Mouse (Mus musculus) kidney, embryonic 16.5 days (tissue): Measurements from ENCODE around the gene Tenm2. TPM values are rescaled to one million over a fixed set of nuclear protein-coding genes. Genes with fewer than 3 reads are reported as not detected.

Experiments
- ATAC-seq: fragments of 200-750 bp; cut with Nextera tagmentation; 2 replicates; pipeline ENCODE4 v1.8.0; 2017; ENCODE audit warnings: moderate TSS enrichment; ENCODE audit not compliant: low FRiP score, low TSS enrichment
- H3K27ac ChIP-seq: fragments of 300-500 bp; sonication (generic); 2 replicates; pipeline ENCODE4 v1.5.1; 2014; ENCODE audit warnings: low read length
- H3K27me3 ChIP-seq: fragments of 300-500 bp; sonication (generic); 2 replicates; pipeline ENCODE4 v1.6.1; 2014; ENCODE audit warnings: low read length, control low read depth, mixed read lengths; ENCODE audit not compliant: insufficient read depth
- H3K36me3 ChIP-seq: fragments of 300-500 bp; sonication (generic); 2 replicates; pipeline ENCODE4 v1.6.1; 2014; ENCODE audit warnings: low read length, control low read depth, mixed read lengths; ENCODE audit not compliant: insufficient read depth
- H3K4me1 ChIP-seq: fragments of 300-500 bp; sonication (generic); 2 replicates; pipeline ENCODE4 v1.6.1; 2014; ENCODE audit warnings: low read length, control low read depth, mixed read lengths; ENCODE audit not compliant: insufficient read depth
- H3K4me2 ChIP-seq: fragments of 300-500 bp; sonication (generic); replicated peaks from 2 replicates; pipeline ENCODE4 v1.6.1; 2014; ENCODE audit warnings: low read depth, low read length
- H3K4me3 ChIP-seq: fragments of 300-500 bp; sonication (generic); 2 replicates; pipeline ENCODE4 v1.5.1; 2014; ENCODE audit warnings: mild to moderate bottlenecking, low read length
- H3K9ac ChIP-seq: fragments of 300-500 bp; sonication (generic); replicated peaks from 2 replicates; pipeline ENCODE4 v1.6.1; 2014; ENCODE audit warnings: low read length
- H3K9me3 ChIP-seq: fragments of 300-500 bp; sonication (generic); 2 replicates; pipeline ENCODE4 v1.6.1; 2016; ENCODE audit warnings: low read length, control low read depth
- WGBS: fragments of 180-500 bp; shearing (Covaris S2); extraction: QIAGEN DNeasy Blood & Tissue Kit; methylation state at CpG from one replicate; pipeline ENCODE4 v1.1.7; 2014; 5-methylcytosine and 5-hydroxymethylcytosine counted together
- polyA plus RNA-seq: library from polyadenylated mRNA; unstranded; fragments of >200 nt; fragmentation: Nextera tagmentation; extraction: Ambion mirVana; gene quantifications from 2 replicates; pipeline ENCODE4 v1.2.1, GENCODE M21; 2015

Gene Tenm2
- polyA plus RNA-seq, 1 experiment from 2014 or later, result 0.76 TPM

DNA sequence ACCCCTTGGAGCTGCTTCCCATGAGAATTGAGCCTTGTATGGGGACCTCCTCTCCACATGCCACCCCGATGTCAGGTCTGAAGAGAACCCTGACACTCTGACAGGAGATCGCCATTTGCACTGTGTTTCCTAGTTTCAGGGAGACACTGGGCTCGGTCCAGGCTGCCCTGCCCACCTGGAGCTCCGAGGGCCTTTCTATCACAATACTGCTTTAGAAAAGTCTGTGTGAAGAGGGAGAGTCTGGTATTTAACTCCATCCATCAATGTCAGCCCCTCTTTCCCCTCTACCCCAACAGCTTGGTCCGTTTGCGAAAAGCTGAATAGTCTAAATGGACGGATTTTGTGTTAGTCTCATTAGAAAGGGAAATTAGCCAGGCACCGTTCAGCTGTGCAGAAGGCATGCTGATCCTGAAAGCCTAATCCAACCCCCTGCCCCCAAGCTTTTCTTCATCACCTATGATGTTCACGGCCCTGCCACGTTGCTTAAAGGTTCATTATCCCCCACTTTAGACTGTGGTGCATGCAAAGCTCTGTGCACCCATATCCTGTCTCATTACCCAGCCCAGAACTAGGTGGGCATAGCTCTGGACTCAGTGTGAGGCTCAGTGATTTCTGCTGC is 538.6 kb downstream of the Tenm2 start:
- Histone ChIP-seq H3K27me3 (no peaks in the 10 kb centered on the region), H3K36me3 (no peaks in the 10 kb centered on the region), H3K27ac (no peak overlapping the region), H3K9me3 (no peaks in the 10 kb centered on the region), H3K4me1 (no peaks in the 10 kb centered on the region), H3K9ac (no peak overlapping the region), H3K4me2 (no peak overlapping the region), H3K4me3 (no peak overlapping the region)
- ATAC-seq, result no peak
- WGBS, result 57% methylated on average over 10 of the region's 10 CpGs

- Histone ChIP-seq H3K27me3 (no peaks in the 10 kb centered on the region), H3K4me3 (no peak overlapping the region), H3K36me3 (no peaks in the 10 kb centered on the region), H3K4me2 (no peak overlapping the region), H3K27ac (no peak overlapping the region), H3K9me3 (no peaks in the 10 kb centered on the region), H3K9ac (no peak overlapping the region), H3K4me1 (no peaks in the 10 kb centered on the region)
- ATAC-seq, result no peak
- WGBS, result 76% methylated on average over 8 of the region's 8 CpGs
These were observed 541.0 kb downstream of the Tenm2 start for GRCm38 (mm10) chr11:36694810-36695209.

DNA sequence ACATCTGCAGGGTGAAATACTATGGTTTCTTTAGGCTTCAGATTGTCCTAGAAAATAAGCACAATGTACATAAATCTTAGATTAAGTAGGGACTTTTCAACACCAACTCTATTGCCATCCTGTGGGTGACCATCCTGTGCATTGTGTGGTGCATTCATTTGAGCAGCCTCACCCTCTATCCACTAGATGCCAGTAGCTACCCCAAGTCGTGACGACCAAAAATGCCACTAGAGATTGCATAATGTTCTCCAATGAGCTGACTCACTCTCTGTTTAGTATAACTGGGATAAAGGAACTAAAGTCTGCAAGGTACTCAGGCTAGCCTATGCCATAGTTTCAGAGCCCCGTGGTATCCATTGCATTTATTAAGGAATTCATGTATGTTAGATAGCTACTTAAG is 543.1 kb downstream of the Tenm2 start:
- 77% methylated on average over 3 of the region's 3 CpGs for WGBS
- no peak for ATAC-seq
- Histone ChIP-seq H3K9me3 (no peaks in the 10 kb centered on the region), H3K27me3 (no peaks in the 10 kb centered on the region), H3K27ac (no peak overlapping the region), H3K4me1 (no peaks in the 10 kb centered on the region), H3K36me3 (no peaks in the 10 kb centered on the region), H3K9ac (no peak overlapping the region), H3K4me2 (no peak overlapping the region), H3K4me3 (no peak overlapping the region)

DNA sequence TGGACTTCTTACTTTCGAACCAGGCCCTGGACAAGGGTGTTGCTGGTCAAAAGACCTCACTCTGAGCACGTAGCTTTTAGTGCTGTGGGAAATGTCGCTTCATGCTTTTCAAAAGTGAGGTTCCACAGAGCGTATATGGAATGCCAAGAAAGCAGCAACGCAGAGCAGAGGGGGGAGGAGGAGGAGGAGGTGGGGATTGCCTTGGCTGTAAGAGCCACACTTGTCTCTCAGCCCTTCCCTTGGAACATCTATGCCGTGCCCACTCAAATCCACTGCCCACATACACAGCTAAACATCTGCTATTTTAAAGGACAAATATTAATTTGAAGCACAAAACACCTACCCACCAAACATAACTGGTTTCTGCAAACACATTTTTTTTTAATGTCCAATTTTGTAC is 544.9 kb downstream of the Tenm2 start:
- H3K9ac ChIP-seq, result no peak overlapping the region
- H3K36me3 ChIP-seq, result no peaks in the 10 kb centered on the region
- no peak overlapping the region for H3K27ac ChIP-seq
- no peak overlapping the region for H3K4me3 ChIP-seq
- no peak for ATAC-seq
- H3K4me2 ChIP-seq, result no peak overlapping the region
- 70% methylated on average over 6 of the region's 6 CpGs for WGBS
- no peaks in the 10 kb centered on the region for H3K4me1 ChIP-seq
- no peaks in the 10 kb centered on the region for H3K9me3 ChIP-seq
- H3K27me3 ChIP-seq, result no peaks in the 10 kb centered on the region

DNA sequence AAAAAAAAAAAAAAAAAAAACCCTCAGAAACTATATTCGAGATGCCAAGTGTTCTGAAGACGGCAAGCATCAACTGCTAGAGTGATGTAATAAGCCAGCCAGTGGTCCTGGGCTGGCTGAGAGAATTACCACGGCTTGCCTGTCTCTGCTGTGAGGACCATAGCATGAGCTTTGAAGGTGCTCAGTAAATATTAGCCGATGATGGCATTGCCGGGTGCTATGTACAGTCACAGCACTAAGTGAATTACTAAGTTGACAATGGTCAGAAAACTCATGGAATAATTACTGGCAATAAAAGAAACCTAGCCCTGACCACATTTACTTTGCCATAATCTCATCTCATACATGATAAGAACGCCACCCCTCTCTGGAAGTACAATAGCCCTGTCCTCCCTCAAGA is 549.5 kb downstream of the Tenm2 start:
- Histone ChIP-seq H3K27ac (no peak overlapping the region), H3K9me3 (no peaks in the 10 kb centered on the region), H3K4me1 (no peaks in the 10 kb centered on the region), H3K27me3 (no peaks in the 10 kb centered on the region), H3K36me3 (no peaks in the 10 kb centered on the region), H3K9ac (no peak overlapping the region), H3K4me2 (no peak overlapping the region), H3K4me3 (no peak overlapping the region)
- 85% methylated on average over 6 of the region's 6 CpGs for WGBS
- ATAC-seq, result no peak

GRCm38 (mm10) chr11:36679361-36679760 is 556.4 kb downstream of the Tenm2 start:
- no peaks in the 10 kb centered on the region for H3K36me3 ChIP-seq
- H3K4me2 ChIP-seq, result no peak overlapping the region
- no peak overlapping the region for H3K4me3 ChIP-seq
- no peak overlapping the region for H3K27ac ChIP-seq
- H3K27me3 ChIP-seq, result peaks cover 11% of the 10 kb centered on the region; the same call in 1 of the 2 replicates
- no peak overlapping the region for H3K9ac ChIP-seq
- no peaks in the 10 kb centered on the region for H3K4me1 ChIP-seq
- H3K9me3 ChIP-seq, result no peaks in the 10 kb centered on the region
- no peak for ATAC-seq
- WGBS, result 93% methylated on average over 2 of the region's 2 CpGs

- H3K9ac ChIP-seq, result no peak overlapping the region
- WGBS, result 44% methylated on average over 2 of the region's 2 CpGs
- H3K4me1 ChIP-seq, result no peaks in the 10 kb centered on the region
- no peak overlapping the region; the same call in 1 of the 2 replicates for H3K4me3 ChIP-seq
- no peak for ATAC-seq
- no peak overlapping the region for H3K27ac ChIP-seq
- no peaks in the 10 kb centered on the region for H3K36me3 ChIP-seq
- H3K4me2 ChIP-seq, result peak overlapping the region; percentile 75; the same call in 1 of the 2 replicates
- H3K27me3 ChIP-seq, result peaks cover 11% of the 10 kb centered on the region; the same call in 1 of the 2 replicates
- no peaks in the 10 kb centered on the region for H3K9me3 ChIP-seq
These were observed 557.2 kb downstream of the Tenm2 start for GRCm38 (mm10) chr11:36678542-36678941.

DNA sequence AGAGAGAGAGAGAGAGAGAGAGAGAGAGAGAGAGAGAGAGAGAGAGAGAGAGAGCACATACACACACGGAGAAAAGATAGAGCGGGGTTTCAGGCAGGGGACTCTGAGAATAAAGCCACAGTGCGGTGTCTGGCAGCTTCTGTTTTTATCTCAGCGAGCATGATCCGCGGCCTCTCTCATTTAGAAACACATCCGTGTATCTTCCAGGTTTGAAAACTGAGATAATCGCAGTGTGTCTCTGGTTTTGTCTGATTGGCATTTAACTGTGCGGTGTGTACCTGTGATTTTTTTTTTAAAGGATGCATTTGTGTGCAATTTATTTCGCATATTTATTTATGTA is 557.7 kb downstream of the Tenm2 start:
- ATAC-seq, result 0 out of 2 replicates have a peak, but pooled peaks have one; percentile 50
- Histone ChIP-seq H3K9me3 (no peaks in the 10 kb centered on the region), H3K27me3 (peaks cover 11% of the 10 kb centered on the region; the same call in 1 of the 2 replicates), H3K4me3 (peak overlapping the region; percentile 54), H3K36me3 (no peaks in the 10 kb centered on the region), H3K27ac (0 out of 2 replicates have a peak overlapping the region, but pooled peaks have one; percentile 29), H3K4me2 (peak overlapping the region; percentile 75), H3K9ac (peak overlapping the region; percentile 63), H3K4me1 (no peaks in the 10 kb centered on the region)
- WGBS, result 10% methylated on average over 10 of the region's 10 CpGs

GRCm38 (mm10) chr11:36677321-36678056 is 558.3 kb downstream of the Tenm2 start:
- Histone ChIP-seq H3K36me3 (no peaks in the 10 kb centered on the region), H3K27ac (0 out of 2 replicates have a peak overlapping the region, but pooled peaks have one; percentile 29), H3K4me1 (no peaks in the 10 kb centered on the region), H3K9ac (peak overlapping the region; percentile 63), H3K4me3 (peak overlapping the region; percentile 54), H3K27me3 (peaks cover 11% of the 10 kb centered on the region; the same call in 1 of the 2 replicates), H3K9me3 (no peaks in the 10 kb centered on the region), H3K4me2 (peak overlapping the region; percentile 75)
- ATAC-seq, result peak; percentile 98
- WGBS, result under 1% methylated on average over 23 of the region's 23 CpGs
